Mouse (Mus musculus): ENCODE data around the gene Mxra7. TPM values are rescaled to one million over a fixed set of nuclear protein-coding genes. Genes with fewer than 3 reads are reported as not detected.
"Not testable (repeated sequence)": the region's sequence is repeated elsewhere in the genome, so short reads cannot be mapped to it uniquely, and the experiment has no call there.

The Mxra7 gene
- polyA plus RNA-seq, 1 experiment from 2014 or later, result 71.7 TPM

DNA sequence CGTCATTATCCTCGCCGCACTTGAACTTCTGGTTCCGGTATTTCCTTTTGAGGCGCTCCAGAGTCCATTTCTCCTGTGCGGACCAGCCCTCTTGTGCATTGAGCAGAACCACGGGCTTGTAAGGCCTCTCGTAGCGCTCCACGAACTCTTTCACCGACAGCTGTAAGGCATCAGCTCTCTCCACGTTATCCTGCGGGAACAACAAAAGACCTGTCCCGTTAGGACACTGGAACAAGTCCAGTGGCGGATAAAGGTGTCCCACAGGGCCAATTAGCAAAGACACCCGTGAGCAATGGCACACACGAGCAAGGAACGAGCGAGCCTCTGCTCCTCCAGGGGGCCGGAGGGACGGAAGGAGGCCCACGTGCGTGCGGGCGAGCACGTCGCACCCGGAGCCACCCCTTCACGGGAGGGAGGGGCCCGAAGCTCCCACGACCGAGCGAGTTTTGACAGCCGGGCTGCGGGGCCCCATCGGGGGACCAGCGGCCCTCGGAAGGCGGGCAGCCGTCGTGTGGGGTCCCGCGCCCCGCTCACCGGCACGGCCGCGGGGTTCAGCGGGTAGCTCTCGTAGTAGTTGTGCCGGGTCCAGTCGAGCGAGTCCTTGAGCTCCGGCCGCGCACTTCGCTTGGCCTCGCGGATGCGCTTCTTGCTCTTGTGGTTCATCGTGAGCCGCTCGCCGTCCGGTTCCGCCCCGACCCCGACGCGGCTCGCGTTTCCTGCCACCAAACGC, 14.8 kb upstream of the Mxra7 start:
- Histone ChIP-seq H3K27me3 (ENCODE audit: insufficient read depth, poor library complexity, severe bottlenecking) (no peaks in the 10 kb centered on the region), H3K4me1 (replicated peaks) (peaks cover 57% of the 10 kb centered on the region), H3K36me3 (peaks cover 54% of the 10 kb centered on the region), H3K9me3 (no peaks in the 10 kb centered on the region), H3K4me3 (peak overlapping the region; percentile 70), H3K27ac (peak overlapping the region; percentile 98)
- whole genome bisulfite sequencing, result under 1% methylated on average over 73 of the region's 73 CpGs
- DNase-seq (ENCODE audit: low spot score), result peak; percentile 68

DNA sequence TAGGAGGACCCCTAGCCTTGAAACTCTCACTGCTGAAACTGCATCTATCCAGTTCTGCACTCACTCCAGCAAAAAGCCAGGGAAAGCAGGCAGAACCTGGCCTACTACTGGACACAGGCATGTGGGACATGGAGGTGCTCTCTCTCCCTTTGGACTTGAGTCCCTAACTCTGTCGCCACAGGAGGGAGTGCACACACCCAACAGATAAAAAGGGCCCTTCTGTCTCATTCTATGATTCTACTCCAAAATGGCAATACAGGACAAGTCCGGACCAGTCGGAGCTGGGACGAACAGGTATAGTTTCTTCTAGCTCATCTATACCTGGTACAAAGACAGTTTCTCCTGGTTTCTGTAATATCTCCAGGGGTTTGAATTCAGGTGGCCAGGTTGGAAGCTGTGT, 12.9 kb upstream of the Mxra7 start:
- H3K4me1 ChIP-seq (replicated peaks), result peaks cover 54% of the 10 kb centered on the region
- H3K4me3 ChIP-seq, result peak overlapping the region; percentile 70
- peaks cover 57% of the 10 kb centered on the region for H3K36me3 ChIP-seq
- H3K9me3 ChIP-seq, result no peaks in the 10 kb centered on the region
- no peaks in the 10 kb centered on the region for H3K27me3 ChIP-seq (ENCODE audit: insufficient read depth, poor library complexity, severe bottlenecking)
- no peak overlapping the region for H3K27ac ChIP-seq
- WGBS, result 85% methylated on average over 4 of the region's 4 CpGs
- no peak for DNase-seq (ENCODE audit: low spot score)

- Histone ChIP-seq H3K9me3 (no peaks in the 10 kb centered on the region), H3K36me3 (peaks cover 69% of the 10 kb centered on the region), H3K4me1 (replicated peaks) (peaks cover 57% of the 10 kb centered on the region), H3K27ac (no peak overlapping the region), H3K4me3 (peak overlapping the region; percentile 22; the same call in 1 of the 2 replicates), H3K27me3 (ENCODE audit: insufficient read depth, poor library complexity, severe bottlenecking) (no peaks in the 10 kb centered on the region)
- no peak for DNase-seq (ENCODE audit: low spot score)
- 79% methylated on average over 7 of the region's 7 CpGs for WGBS
These were observed 11.8 kb upstream of the Mxra7 start for GRCm38 (mm10) chr11:116839601-116840000.

DNA sequence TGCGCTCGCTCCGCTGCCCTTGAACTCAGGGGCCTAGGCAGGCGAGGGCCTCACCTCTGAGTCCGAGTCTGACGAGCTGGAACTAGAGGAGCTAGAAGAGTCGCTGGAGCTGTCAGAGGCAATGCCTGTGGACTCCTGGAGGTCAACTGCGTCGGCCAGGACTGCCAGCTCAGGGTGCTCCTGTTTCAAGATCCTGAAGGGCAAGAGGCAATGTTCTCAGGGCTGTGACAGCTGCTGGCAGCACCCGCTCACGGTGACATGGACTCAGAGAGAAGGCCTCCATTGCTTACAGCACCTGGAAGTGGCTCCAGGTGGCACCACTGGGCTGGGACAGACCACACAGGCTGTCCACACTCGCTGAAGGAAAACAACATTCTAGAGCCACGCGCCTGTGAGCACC, 11.1 kb upstream of the Mxra7 start:
- Histone ChIP-seq H3K9me3 (no peaks in the 10 kb centered on the region), H3K27me3 (ENCODE audit: insufficient read depth, poor library complexity, severe bottlenecking) (no peaks in the 10 kb centered on the region), H3K27ac (no peak overlapping the region), H3K4me1 (replicated peaks) (peaks cover 50% of the 10 kb centered on the region), H3K4me3 (no peak overlapping the region), H3K36me3 (peaks cover 75% of the 10 kb centered on the region)
- WGBS, result 91% methylated on average over 14 of the region's 14 CpGs
- DNase-seq (ENCODE audit: low spot score), result no peak

DNA sequence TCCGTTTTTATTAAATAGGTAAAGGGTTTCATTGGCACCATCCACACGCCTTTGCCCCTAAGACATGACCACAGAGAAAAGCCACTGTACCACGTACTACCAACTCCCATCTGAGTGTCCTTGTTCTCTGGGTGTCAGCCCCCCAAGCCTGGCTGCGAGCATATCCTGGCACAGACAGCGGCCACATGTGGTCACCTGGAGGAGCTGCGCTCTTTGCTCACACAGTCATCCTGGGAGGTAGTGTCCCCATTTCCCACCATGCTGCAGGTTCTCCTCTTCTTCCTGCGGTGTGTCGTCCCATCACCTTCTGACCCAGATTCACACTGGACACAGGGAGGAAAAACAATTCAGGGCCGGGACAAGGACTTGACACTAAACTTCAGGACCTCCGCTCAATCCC, 9.6 kb upstream of the Mxra7 start:
- WGBS, result 94% methylated on average over 10 of the region's 10 CpGs
- Histone ChIP-seq H3K9me3 (no peaks in the 10 kb centered on the region), H3K4me1 (replicated peaks) (peaks cover 50% of the 10 kb centered on the region), H3K4me3 (no peak overlapping the region), H3K27ac (no peak overlapping the region), H3K36me3 (peaks cover 90% of the 10 kb centered on the region), H3K27me3 (ENCODE audit: insufficient read depth, poor library complexity, severe bottlenecking) (no peaks in the 10 kb centered on the region)
- DNase-seq (ENCODE audit: low spot score), result no peak

DNA sequence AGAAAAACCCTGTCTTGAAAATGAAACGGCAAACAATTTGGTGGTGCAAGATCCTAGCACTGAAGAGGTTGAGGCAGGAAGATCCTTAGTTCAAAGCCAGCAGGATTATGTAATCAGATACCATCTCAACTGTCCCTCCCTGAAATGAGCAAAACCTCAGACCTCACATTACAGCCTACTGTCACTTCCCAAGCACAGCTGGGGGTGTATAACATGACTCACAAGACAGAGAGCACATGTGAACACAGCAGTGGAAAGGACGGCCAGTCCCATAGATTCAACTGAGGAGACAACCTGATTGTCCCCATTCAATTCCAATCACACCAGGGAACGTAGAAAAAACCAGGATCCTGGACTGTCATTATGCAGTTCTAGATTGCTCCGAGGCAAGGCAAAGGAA, 8.4 kb upstream of the Mxra7 start:
- DNase-seq (ENCODE audit: low spot score), result no peak
- Histone ChIP-seq H3K4me3 (no peak overlapping the region), H3K27ac (no peak overlapping the region), H3K9me3 (no peaks in the 10 kb centered on the region), H3K4me1 (replicated peaks) (peaks cover 41% of the 10 kb centered on the region), H3K36me3 (peaks cover 96% of the 10 kb centered on the region), H3K27me3 (ENCODE audit: insufficient read depth, poor library complexity, severe bottlenecking) (no peaks in the 10 kb centered on the region)
- 91% methylated on average over 4 of the region's 4 CpGs for WGBS

- Histone ChIP-seq H3K36me3 (peaks cover 87% of the 10 kb centered on the region), H3K4me3 (no peak overlapping the region), H3K4me1 (replicated peaks) (peaks cover 30% of the 10 kb centered on the region), H3K27ac (no peak overlapping the region), H3K9me3 (no peaks in the 10 kb centered on the region), H3K27me3 (ENCODE audit: insufficient read depth, poor library complexity, severe bottlenecking) (no peaks in the 10 kb centered on the region)
- no peak for DNase-seq (ENCODE audit: low spot score)
- WGBS, result 90% methylated on average over 1 of the region's 1 CpGs
These were observed 7.1 kb upstream of the Mxra7 start for GRCm38 (mm10) chr11:116834954-116835353.

DNA sequence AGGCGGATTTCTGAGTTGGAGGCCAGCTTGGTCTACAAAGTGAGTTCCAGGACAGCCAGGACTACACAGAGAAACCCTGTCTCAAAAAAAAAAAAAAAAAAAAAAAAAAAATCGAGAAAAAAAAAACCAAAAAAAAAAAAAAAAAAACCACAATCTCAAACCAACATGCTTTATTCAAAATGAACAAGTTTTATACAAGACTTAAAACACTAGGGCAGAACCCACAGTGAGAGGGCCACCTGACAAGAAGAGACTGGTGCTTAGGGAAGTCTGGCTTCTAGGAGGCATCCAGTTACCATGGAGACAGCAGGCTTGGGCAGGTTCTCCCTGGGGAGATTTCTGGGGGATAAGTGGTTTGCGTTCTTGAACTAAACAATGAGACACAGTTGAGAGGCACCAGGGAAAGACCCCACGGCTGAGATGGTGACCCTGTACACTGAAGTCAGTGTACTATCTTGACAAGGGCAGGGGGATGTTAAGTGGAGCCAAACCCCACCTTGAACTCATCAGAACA, 4.4 kb upstream of the Mxra7 start:
- H3K27me3 ChIP-seq (ENCODE audit: insufficient read depth, poor library complexity, severe bottlenecking), result no peaks in the 10 kb centered on the region
- no peaks in the 10 kb centered on the region for H3K9me3 ChIP-seq
- peaks cover 60% of the 10 kb centered on the region for H3K36me3 ChIP-seq
- WGBS, result 31% methylated on average over 4 of the region's 4 CpGs
- H3K4me1 ChIP-seq (replicated peaks), result peaks cover 45% of the 10 kb centered on the region
- H3K4me3 ChIP-seq, result no peak overlapping the region
- H3K27ac ChIP-seq, result peak overlapping the region; percentile 46; the same call in 1 of the 2 replicates
- DNase-seq (ENCODE audit: low spot score), result peak; percentile 41

GRCm38 (mm10) chr11:116826550-116827504, 1.0 kb downstream of the Mxra7 start:
- peaks cover 61% of the 10 kb centered on the region for H3K4me1 ChIP-seq (replicated peaks)
- WGBS, result 13% methylated on average over 17 of the region's 17 CpGs
- peak overlapping the region; percentile 94 for H3K27ac ChIP-seq
- peaks cover 14% of the 10 kb centered on the region for H3K36me3 ChIP-seq
- peak; percentile 41 for DNase-seq (ENCODE audit: low spot score)
- H3K4me3 ChIP-seq, result peak overlapping the region; percentile 85
- no peaks in the 10 kb centered on the region for H3K9me3 ChIP-seq
- no peaks in the 10 kb centered on the region for H3K27me3 ChIP-seq (ENCODE audit: insufficient read depth, poor library complexity, severe bottlenecking)

DNA sequence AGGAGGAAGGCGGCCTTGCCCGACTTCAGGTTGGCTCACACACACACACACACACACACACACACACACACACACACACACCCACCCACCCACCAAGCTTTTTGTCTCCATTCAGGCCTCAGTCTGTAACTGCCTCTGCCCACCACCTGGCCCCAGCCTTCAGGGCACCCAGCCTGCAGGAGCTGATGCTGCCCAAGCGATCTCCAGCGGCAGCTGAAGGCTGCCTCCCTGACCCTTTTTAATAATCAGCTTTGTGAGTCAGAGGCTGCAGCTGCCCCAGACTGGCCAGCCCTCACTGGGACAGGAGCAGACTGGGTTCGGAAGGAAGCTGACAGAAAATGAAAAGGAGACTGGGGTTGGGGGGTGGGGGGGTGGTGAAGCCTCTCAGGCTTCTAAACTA, 2.6 kb downstream of the Mxra7 start:
- H3K4me3 ChIP-seq, result peak overlapping the region; percentile 85
- peak overlapping the region; percentile 94 for H3K27ac ChIP-seq
- peaks cover 75% of the 10 kb centered on the region for H3K4me1 ChIP-seq (replicated peaks)
- DNase-seq (ENCODE audit: low spot score), result peak; percentile 31
- H3K9me3 ChIP-seq, result no peaks in the 10 kb centered on the region
- WGBS, result 30% methylated on average over 5 of the region's 5 CpGs
- H3K36me3 ChIP-seq, result 0 out of 2 replicates have a peak, but pooled peaks cover 5% of the 10 kb centered on the region
- H3K27me3 ChIP-seq (ENCODE audit: insufficient read depth, poor library complexity, severe bottlenecking), result no peaks in the 10 kb centered on the region

DNA sequence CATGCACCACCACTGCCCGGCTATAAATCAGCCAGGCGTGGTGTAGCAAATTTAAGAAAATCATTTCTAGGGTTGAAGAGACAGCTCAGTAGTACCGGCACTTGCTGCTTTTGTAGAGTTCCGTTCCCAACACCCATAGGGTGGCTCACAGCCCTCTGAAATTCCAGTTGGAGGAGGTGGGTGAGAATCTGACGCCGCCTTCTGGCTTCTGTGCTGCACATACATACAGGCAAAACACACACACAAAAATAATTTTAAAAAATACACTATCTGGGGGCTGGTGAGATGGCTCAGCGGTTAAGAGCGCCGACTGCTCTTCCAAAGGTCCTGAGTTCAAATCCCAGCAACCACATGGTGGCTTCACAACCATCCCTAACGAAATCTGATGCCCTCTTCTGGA, 4.0 kb downstream of the Mxra7 start:
- H3K4me1 ChIP-seq (replicated peaks), result peaks cover 75% of the 10 kb centered on the region
- WGBS, result 95% methylated on average over 10 of the region's 10 CpGs
- not testable (repeated sequence) for H3K27ac ChIP-seq; H3K9me3 ChIP-seq; DNase-seq (ENCODE audit: low spot score); H3K4me3 ChIP-seq; H3K36me3 ChIP-seq; H3K27me3 ChIP-seq (ENCODE audit: insufficient read depth, poor library complexity, severe bottlenecking)

DNA sequence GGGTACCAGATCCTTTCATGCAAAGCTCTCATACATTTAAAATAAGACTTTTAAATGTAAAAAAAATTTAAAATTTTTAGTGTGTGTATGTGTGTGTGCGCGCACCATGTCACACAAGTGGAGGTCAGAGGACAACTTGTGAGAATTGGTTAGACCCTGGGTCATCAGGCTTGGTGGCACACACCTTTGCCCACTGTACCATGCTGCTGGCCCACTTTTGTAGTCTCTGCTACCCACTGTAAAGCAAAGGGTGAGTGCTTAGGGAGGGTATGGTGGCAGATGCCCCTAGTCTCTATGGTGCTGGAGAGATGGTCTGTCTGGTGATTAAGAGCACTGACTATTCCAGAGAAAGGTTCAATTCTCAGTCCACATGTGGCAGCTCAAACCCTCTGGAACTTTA, 4.6 kb downstream of the Mxra7 start:
- 98% methylated on average over 2 of the region's 2 CpGs for WGBS
- no peak overlapping the region for H3K4me3 ChIP-seq
- H3K36me3 ChIP-seq, result 0 out of 2 replicates have a peak, but pooled peaks cover 5% of the 10 kb centered on the region
- no peak overlapping the region for H3K27ac ChIP-seq
- DNase-seq (ENCODE audit: low spot score), result no peak
- no peaks in the 10 kb centered on the region for H3K27me3 ChIP-seq (ENCODE audit: insufficient read depth, poor library complexity, severe bottlenecking)
- peaks cover 75% of the 10 kb centered on the region for H3K4me1 ChIP-seq (replicated peaks)
- H3K9me3 ChIP-seq, result no peaks in the 10 kb centered on the region

GRCm38 (mm10) chr11:116822626-116823025, 5.2 kb downstream of the Mxra7 start:
- Histone ChIP-seq H3K27me3 (ENCODE audit: insufficient read depth, poor library complexity, severe bottlenecking) (no peaks in the 10 kb centered on the region), H3K4me3 (no peak overlapping the region), H3K4me1 (replicated peaks) (peaks cover 70% of the 10 kb centered on the region), H3K9me3 (no peaks in the 10 kb centered on the region), H3K36me3 (0 out of 2 replicates have a peak, but pooled peaks cover 5% of the 10 kb centered on the region), H3K27ac (no peak overlapping the region)
- 90% methylated on average over 10 of the region's 10 CpGs for WGBS
- no peak for DNase-seq (ENCODE audit: low spot score)

All from hindbrain, embryonic 10.5 days (tissue).